Mouse (Mus musculus) liver, embryonic 15.5 days (tissue): ENCODE results near the gene Msi2. TPM values are rescaled to one million over a fixed set of nuclear protein-coding genes. Genes with fewer than 3 reads are reported as not detected.

Experiments
- ATAC-seq: fragments of 200-750 bp; cut with Nextera tagmentation; 2 replicates; pipeline ENCODE4 v1.8.0; 2017; ENCODE audit warnings: moderate number of reproducible peaks, mild to moderate bottlenecking, moderate library complexity; ENCODE audit not compliant: insufficient read depth
- H3K27ac ChIP-seq: fragments of 300-500 bp; sonication (generic); replicated peaks from 2 replicates; pipeline ENCODE4 v1.5.1; 2015; ENCODE audit warnings: mild to moderate bottlenecking, inconsistent platforms
- H3K27me3 ChIP-seq: fragments of 300-500 bp; sonication (generic); 2 replicates; pipeline ENCODE4 v1.6.1; 2015; ENCODE audit warnings: mild to moderate bottlenecking, inconsistent platforms
- H3K36me3 ChIP-seq: fragments of 300-500 bp; sonication (generic); replicated peaks from 2 replicates; pipeline ENCODE4 v1.6.1; 2015; ENCODE audit warnings: moderate library complexity, mild to moderate bottlenecking, inconsistent platforms
- H3K4me1 ChIP-seq: fragments of 300-500 bp; sonication (generic); replicated peaks from 2 replicates; pipeline ENCODE4 v1.6.1; 2015; ENCODE audit warnings: inconsistent platforms
- H3K4me2 ChIP-seq: fragments of 300-500 bp; sonication (generic); 2 replicates; pipeline ENCODE4 v1.6.1; 2015; ENCODE audit warnings: moderate library complexity, mild to moderate bottlenecking, inconsistent platforms
- H3K4me3 ChIP-seq: fragments of 300-500 bp; sonication (generic); replicated peaks from 2 replicates; pipeline ENCODE4 v1.5.1; 2015; ENCODE audit warnings: mild to moderate bottlenecking, inconsistent platforms
- H3K9ac ChIP-seq: fragments of 300-500 bp; sonication (generic); 2 replicates; pipeline ENCODE4 v1.6.1; 2015; ENCODE audit warnings: moderate library complexity, mild to moderate bottlenecking, inconsistent platforms
- H3K9me3 ChIP-seq: fragments of 300-500 bp; sonication (generic); replicated peaks from 2 replicates; pipeline ENCODE4 v1.6.1; 2016; ENCODE audit warnings: inconsistent platforms
- WGBS: fragments of 180-500 bp; shearing (Covaris S2); methylation state at CpG from one replicate; pipeline ENCODE4 v1.1.7; 2015; ENCODE audit warnings: mixed read lengths; ENCODE audit not compliant: insufficient replicate concordance; 5-methylcytosine and 5-hydroxymethylcytosine counted together
- polyA plus RNA-seq: library from polyadenylated mRNA; unstranded; fragments of >200 nt; fragmentation: Nextera tagmentation; extraction: Ambion mirVana; gene quantifications from 2 replicates; pipeline ENCODE4 v1.2.1, GENCODE M21; 2015

Gene Msi2
- polyA plus RNA-seq, 1 experiment from 2014 or later, result 3.1 TPM

- H3K4me1 ChIP-seq, result peaks cover 45% of the 10 kb centered on the region
- H3K9ac ChIP-seq, result no peak overlapping the region
- no peak overlapping the region for H3K4me2 ChIP-seq
- no peak overlapping the region for H3K4me3 ChIP-seq
- no peaks in the 10 kb centered on the region for H3K27me3 ChIP-seq
- ATAC-seq, result no peak
- no peaks in the 10 kb centered on the region; the same call in 1 of the 2 replicates for H3K36me3 ChIP-seq
- H3K9me3 ChIP-seq, result no peaks in the 10 kb centered on the region
- no peak overlapping the region for H3K27ac ChIP-seq
- 52% methylated on average over 7 of the region's 7 CpGs for WGBS
Measured at GRCm38 (mm10) chr11:88359736-88360135, 358.6 kb downstream of the Msi2 start.

DNA sequence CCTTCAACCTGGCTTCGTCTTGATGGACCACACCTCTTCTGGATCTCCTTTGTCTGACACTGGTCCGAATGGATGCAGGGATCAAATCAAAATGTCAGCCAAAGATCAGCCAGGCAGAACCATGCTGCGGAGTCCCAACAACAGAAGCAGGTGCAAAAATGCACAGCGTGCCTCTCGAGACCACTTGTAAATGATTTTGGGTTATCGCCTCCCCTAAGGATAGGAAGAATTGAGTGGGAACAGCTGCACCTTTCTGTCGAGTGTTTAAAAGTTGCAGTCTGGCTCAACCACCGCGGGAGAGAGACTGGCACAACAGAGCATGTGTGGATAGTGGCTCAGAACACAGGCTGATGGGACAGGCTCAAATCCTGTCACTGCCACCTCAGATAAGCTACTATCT, 361.0 kb downstream of the Msi2 start:
- H3K4me3 ChIP-seq, result no peak overlapping the region

GRCm38 (mm10) chr11:88356598-88357290, 361.6 kb downstream of the Msi2 start:
- no peaks in the 10 kb centered on the region for H3K36me3 ChIP-seq
- no peak overlapping the region for H3K27ac ChIP-seq
- ATAC-seq, result peak; percentile 65; the same call in 1 of the 2 replicates
- peaks cover 50% of the 10 kb centered on the region for H3K4me1 ChIP-seq
- no peaks in the 10 kb centered on the region for H3K9me3 ChIP-seq
- WGBS, result 56% methylated on average over 8 of the region's 8 CpGs
- no peak overlapping the region for H3K4me3 ChIP-seq
- H3K4me2 ChIP-seq, result no peak overlapping the region
- no peaks in the 10 kb centered on the region for H3K27me3 ChIP-seq
- no peak overlapping the region for H3K9ac ChIP-seq

More for the DNA sequence above, 361.0 kb downstream of the Msi2 start:
- ATAC-seq, result peak; percentile 50; the same call in 1 of the 2 replicates
- Histone ChIP-seq H3K9ac (no peak overlapping the region), H3K4me1 (peaks cover 44% of the 10 kb centered on the region), H3K9me3 (no peaks in the 10 kb centered on the region), H3K36me3 (no peaks in the 10 kb centered on the region), H3K4me2 (no peak overlapping the region), H3K27ac (no peak overlapping the region), H3K27me3 (no peaks in the 10 kb centered on the region)
- 50% methylated on average over 9 of the region's 9 CpGs for WGBS

- Histone ChIP-seq H3K4me1 (peaks cover 53% of the 10 kb centered on the region), H3K27ac (no peak overlapping the region), H3K4me3 (no peak overlapping the region), H3K4me2 (no peak overlapping the region), H3K9me3 (no peaks in the 10 kb centered on the region), H3K9ac (no peak overlapping the region), H3K27me3 (no peaks in the 10 kb centered on the region), H3K36me3 (no peaks in the 10 kb centered on the region)
- 69% methylated on average over 12 of the region's 12 CpGs for WGBS
- no peak for ATAC-seq
Measured at GRCm38 (mm10) chr11:88356016-88356415, 362.3 kb downstream of the Msi2 start.

- no peak overlapping the region for H3K9ac ChIP-seq
- no peak for ATAC-seq
- WGBS, result 78% methylated on average over 9 of the region's 9 CpGs
Measured at GRCm38 (mm10) chr11:88354771-88355170, 363.5 kb downstream of the Msi2 start.

GRCm38 (mm10) chr11:88351722-88352473, 366.4 kb downstream of the Msi2 start:
- H3K27ac ChIP-seq, result no peak overlapping the region
- no peaks in the 10 kb centered on the region; the same call in 1 of the 2 replicates for H3K36me3 ChIP-seq
- no peaks in the 10 kb centered on the region for H3K9me3 ChIP-seq
- H3K9ac ChIP-seq, result no peak overlapping the region
- 42% methylated on average over 3 of the region's 3 CpGs for WGBS
- no peak for ATAC-seq
- no peaks in the 10 kb centered on the region for H3K27me3 ChIP-seq
- no peak overlapping the region for H3K4me2 ChIP-seq
- H3K4me3 ChIP-seq, result no peak overlapping the region
- H3K4me1 ChIP-seq, result peaks cover 22% of the 10 kb centered on the region

More at GRCm38 (mm10) chr11:88354771-88355170, 363.5 kb downstream of the Msi2 start:
- Histone ChIP-seq H3K9me3 (no peaks in the 10 kb centered on the region), H3K4me2 (no peak overlapping the region), H3K36me3 (no peaks in the 10 kb centered on the region), H3K4me1 (peaks cover 51% of the 10 kb centered on the region), H3K27me3 (no peaks in the 10 kb centered on the region), H3K4me3 (no peak overlapping the region), H3K27ac (no peak overlapping the region)

- Histone ChIP-seq H3K4me2 (no peak overlapping the region), H3K36me3 (no peaks in the 10 kb centered on the region; the same call in 1 of the 2 replicates), H3K4me1 (peaks cover 12% of the 10 kb centered on the region), H3K27me3 (no peaks in the 10 kb centered on the region), H3K4me3 (no peak overlapping the region), H3K9ac (no peak overlapping the region), H3K27ac (no peak overlapping the region), H3K9me3 (no peaks in the 10 kb centered on the region)
- WGBS, result 84% methylated on average over 23 of the region's 23 CpGs
- ATAC-seq, result no peak
Measured at GRCm38 (mm10) chr11:88348690-88349089, 369.6 kb downstream of the Msi2 start.

- H3K4me2 ChIP-seq, result no peak overlapping the region
- no peaks in the 10 kb centered on the region for H3K9me3 ChIP-seq
Measured at GRCm38 (mm10) chr11:88348056-88348455, 370.3 kb downstream of the Msi2 start.

DNA sequence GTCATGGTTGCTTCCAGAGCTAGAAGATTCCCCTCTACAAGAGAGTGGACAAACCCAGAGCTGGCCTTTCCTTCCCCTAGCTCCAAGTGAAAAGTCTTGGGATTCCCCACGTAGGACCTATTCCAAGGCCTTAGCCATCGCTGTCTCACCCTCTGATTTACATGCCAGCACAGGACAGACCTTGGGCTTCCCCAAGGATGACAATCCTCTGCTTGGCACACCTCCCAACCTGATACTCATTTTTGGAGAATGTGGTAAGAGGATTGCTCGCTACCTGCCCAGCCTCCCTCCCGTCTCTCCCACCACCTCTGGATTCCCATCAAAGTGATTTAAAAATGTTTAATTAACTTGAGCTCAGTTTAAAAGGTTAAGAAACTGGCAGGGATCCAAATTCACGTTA, 372.2 kb downstream of the Msi2 start:
- Histone ChIP-seq H3K4me3 (no peak overlapping the region), H3K27ac (no peak overlapping the region), H3K27me3 (no peaks in the 10 kb centered on the region), H3K4me1 (no peaks in the 10 kb centered on the region), H3K9me3 (no peaks in the 10 kb centered on the region), H3K36me3 (no peaks in the 10 kb centered on the region; the same call in 1 of the 2 replicates), H3K4me2 (no peak overlapping the region), H3K9ac (no peak overlapping the region)
- 78% methylated on average over 5 of the region's 5 CpGs for WGBS
- no peak for ATAC-seq

More at GRCm38 (mm10) chr11:88348056-88348455, 370.3 kb downstream of the Msi2 start:
- no peak overlapping the region for H3K27ac ChIP-seq
- H3K36me3 ChIP-seq, result no peaks in the 10 kb centered on the region; the same call in 1 of the 2 replicates
- no peaks in the 10 kb centered on the region for H3K27me3 ChIP-seq
- ATAC-seq, result no peak
- no peak overlapping the region for H3K9ac ChIP-seq
- 72% methylated on average over 3 of the region's 3 CpGs for WGBS
- peaks cover 12% of the 10 kb centered on the region for H3K4me1 ChIP-seq
- H3K4me3 ChIP-seq, result no peak overlapping the region

GRCm38 (mm10) chr11:88337926-88338325, 380.4 kb downstream of the Msi2 start:
- 73% methylated on average over 3 of the region's 3 CpGs for WGBS
- ATAC-seq, result no peak
- H3K9ac ChIP-seq, result no peak overlapping the region

DNA sequence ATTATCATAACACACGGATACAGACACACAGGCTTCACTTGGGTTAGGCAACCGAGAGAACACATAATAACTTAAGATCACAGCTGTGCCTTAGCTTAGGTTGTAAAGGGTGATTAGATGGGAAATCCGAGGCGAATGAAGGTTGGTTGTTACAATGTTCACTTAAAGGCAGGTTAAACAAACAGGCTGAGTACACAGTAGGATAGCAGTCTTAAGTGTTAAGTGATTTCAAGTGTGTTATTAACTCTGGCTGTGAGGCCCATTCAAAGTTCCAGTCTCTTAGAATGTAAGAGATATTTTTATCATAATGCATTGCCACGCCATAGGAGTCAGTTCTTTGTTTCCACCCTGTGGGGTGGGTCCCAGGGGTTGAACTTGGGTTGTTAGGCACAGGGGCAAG, 383.4 kb downstream of the Msi2 start:
- no peak overlapping the region for H3K4me3 ChIP-seq
- H3K9me3 ChIP-seq, result no peaks in the 10 kb centered on the region
- H3K4me1 ChIP-seq, result no peaks in the 10 kb centered on the region
- H3K4me2 ChIP-seq, result no peak overlapping the region
- no peaks in the 10 kb centered on the region for H3K36me3 ChIP-seq
- no peak for ATAC-seq
- no peak overlapping the region for H3K9ac ChIP-seq
- H3K27me3 ChIP-seq, result no peaks in the 10 kb centered on the region
- no peak overlapping the region for H3K27ac ChIP-seq
- WGBS, result 56% methylated on average over 5 of the region's 5 CpGs

More at GRCm38 (mm10) chr11:88337926-88338325, 380.4 kb downstream of the Msi2 start:
- Histone ChIP-seq H3K4me3 (no peak overlapping the region), H3K4me1 (no peaks in the 10 kb centered on the region), H3K27me3 (no peaks in the 10 kb centered on the region), H3K36me3 (no peaks in the 10 kb centered on the region), H3K4me2 (no peak overlapping the region), H3K9me3 (no peaks in the 10 kb centered on the region), H3K27ac (no peak overlapping the region)
